Mouse (Mus musculus) brown adipose tissue, adult 24 weeks (tissue): ENCODE results near the gene Mrpl55. TPM values are rescaled to one million over a fixed set of nuclear protein-coding genes. Genes with fewer than 3 reads are reported as not detected.
"Not testable (repeated sequence)": the region's sequence is repeated elsewhere in the genome, so short reads cannot be mapped to it uniquely, and the experiment has no call there.

ENCODE experiments used
- H3K27ac ChIP-seq: fragments of 200-500 bp; replicated peaks from 2 replicates; pipeline ENCODE4 v1.5.1; 2012; ENCODE audit warnings: low read depth, mild to moderate bottlenecking, low read length
- H3K4me1 ChIP-seq: fragments of 200-500 bp; 2 replicates; pipeline ENCODE4 v1.6.1; 2012; ENCODE audit warnings: low read length, mixed read lengths; ENCODE audit not compliant: control insufficient read depth, insufficient read depth, insufficient read length
- H3K4me3 ChIP-seq: fragments of 200-500 bp; 2 replicates; pipeline ENCODE4 v1.5.1; 2012; ENCODE audit warnings: low read depth, mild to moderate bottlenecking, low read length, moderate library complexity; ENCODE audit not compliant: insufficient read depth
- polyA plus RNA-seq: library from polyadenylated mRNA; stranded (reverse); fragments of >200 nt; gene quantifications from 2 replicates; pipeline ENCODE4 v1.2.4, GENCODE M21; 2012; ENCODE audit not compliant: missing spikeins, insufficient read depth, insufficient read length

Mrpl55 gene
- polyA plus RNA-seq, 1 experiment: 118 TPM

- not testable (repeated sequence) for H3K4me1 ChIP-seq, H3K4me3 ChIP-seq
These were observed 9.3 kb downstream of the Mrpl55 start for GRCm38 (mm10) chr11:59211561-59211960.

GRCm38 (mm10) chr11:59212320-59212719, 10.0 kb downstream of the Mrpl55 start:
- not testable (repeated sequence) for H3K4me3 ChIP-seq, H3K4me1 ChIP-seq, H3K27ac ChIP-seq

More at GRCm38 (mm10) chr11:59211561-59211960, 9.3 kb downstream of the Mrpl55 start:
- not testable (repeated sequence) for H3K27ac ChIP-seq

DNA sequence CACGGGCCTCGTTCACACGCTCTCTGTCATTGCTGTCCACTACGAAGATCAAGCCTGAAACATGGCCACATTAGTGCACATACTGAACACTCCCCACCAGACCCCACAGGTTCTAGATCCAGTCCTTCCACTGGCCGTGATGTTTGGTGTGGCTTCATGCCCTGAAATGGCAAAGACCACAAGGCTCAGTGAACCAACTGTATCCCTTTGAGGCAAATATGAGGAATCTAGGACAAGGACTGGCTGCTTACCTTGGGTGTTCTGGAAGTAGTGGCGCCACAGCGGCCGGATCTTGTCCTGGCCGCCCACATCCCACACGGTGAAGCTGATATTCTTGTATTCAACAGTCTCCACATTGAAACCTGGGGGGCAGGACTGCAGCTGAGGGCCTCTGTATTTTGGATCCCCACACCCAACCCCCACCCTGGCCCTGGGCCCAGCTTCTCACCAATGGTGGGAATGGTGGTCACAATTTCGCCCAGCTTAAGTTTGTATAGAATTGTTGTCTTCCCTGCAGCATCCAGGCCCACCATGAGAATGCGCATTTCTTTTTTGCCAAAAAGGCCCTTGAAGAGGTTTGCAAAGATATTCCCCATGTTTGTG, 10.7 kb downstream of the Mrpl55 start:
- H3K4me1 ChIP-seq: peaks cover 7% of the 10 kb centered on the region; the same call in 1 of the 2 replicates
- H3K27ac ChIP-seq: no peak overlapping the region
- no peak overlapping the region for H3K4me3 ChIP-seq

DNA sequence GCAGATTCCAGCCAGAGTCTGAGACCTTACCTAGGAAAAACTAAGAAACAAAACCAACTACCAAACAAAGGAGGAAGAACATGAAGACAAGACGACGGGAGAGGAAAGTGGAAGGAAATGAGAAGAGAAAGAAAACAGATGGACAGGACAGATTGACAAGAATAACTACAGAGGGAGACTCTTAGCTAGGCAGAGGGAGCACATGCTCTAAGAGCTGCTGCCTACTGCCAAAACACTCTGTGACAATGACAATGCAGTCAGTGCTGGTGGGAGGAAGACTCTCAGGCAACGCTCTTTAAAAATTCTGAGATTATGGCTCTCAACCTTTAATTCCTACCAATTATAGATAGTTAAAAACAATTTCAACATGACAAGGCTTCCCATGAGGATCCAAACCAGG, 14.7 kb downstream of the Mrpl55 start:
- H3K4me1 ChIP-seq: peaks cover 25% of the 10 kb centered on the region
- H3K27ac ChIP-seq: no peak overlapping the region
- H3K4me3 ChIP-seq: no peak overlapping the region

DNA sequence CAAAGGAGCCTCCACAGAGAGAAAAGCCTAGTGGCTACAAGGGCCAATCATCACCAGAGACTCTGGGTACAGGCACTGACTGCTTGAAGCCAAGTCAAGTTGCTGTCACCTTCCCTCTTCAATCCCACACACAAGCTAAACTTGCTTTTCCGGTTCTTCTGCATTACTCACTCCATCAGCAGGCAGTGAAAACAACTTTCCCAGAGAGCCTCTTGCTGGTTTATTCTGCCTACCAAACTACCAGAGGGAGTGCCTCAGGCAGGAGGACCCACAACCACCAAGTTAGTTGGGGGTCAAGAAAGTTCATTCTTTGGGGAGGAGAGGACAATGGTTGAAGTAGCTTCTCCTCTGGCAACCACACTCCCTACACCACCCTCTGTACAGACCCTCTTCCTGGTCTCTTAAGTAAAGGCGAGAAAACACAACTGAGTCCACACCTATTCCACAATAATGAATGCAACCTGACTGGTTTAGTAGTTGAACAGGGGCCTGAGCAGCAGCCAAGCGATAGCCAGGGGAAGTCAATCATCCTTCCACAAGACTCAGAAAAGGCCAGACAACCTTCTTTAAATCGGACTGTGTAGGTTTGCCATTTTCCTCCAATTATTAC, 16.2 kb downstream of the Mrpl55 start:
- Histone ChIP-seq H3K27ac (no peak overlapping the region), H3K4me1 (peaks cover 37% of the 10 kb centered on the region), H3K4me3 (no peak overlapping the region)

GRCm38 (mm10) chr11:59219064-59219463, 16.8 kb downstream of the Mrpl55 start:
- Histone ChIP-seq H3K4me1 (peaks cover 40% of the 10 kb centered on the region), H3K4me3 (no peak overlapping the region), H3K27ac (no peak overlapping the region)

DNA sequence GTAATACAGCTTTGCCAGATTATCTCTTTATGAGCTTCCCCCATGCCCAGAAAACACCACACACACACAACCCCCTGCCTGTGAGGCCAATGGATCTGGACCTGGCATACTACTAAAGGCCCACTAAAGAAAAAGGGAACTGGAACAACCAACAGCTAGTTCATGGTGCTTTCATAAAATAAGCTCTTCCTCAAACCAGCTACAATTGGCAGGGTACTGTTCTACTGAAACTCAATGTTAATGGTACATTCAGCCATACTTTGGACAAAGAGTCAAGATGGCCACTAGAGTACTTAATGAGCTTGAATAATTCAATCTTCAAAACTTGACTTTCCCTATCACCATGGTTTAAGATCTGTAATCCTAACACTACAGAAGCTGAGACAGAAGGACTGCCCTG, 19.3 kb downstream of the Mrpl55 start:
- H3K4me1 ChIP-seq: peaks cover 37% of the 10 kb centered on the region
- no peak overlapping the region for H3K4me3 ChIP-seq
- H3K27ac ChIP-seq: no peak overlapping the region

DNA sequence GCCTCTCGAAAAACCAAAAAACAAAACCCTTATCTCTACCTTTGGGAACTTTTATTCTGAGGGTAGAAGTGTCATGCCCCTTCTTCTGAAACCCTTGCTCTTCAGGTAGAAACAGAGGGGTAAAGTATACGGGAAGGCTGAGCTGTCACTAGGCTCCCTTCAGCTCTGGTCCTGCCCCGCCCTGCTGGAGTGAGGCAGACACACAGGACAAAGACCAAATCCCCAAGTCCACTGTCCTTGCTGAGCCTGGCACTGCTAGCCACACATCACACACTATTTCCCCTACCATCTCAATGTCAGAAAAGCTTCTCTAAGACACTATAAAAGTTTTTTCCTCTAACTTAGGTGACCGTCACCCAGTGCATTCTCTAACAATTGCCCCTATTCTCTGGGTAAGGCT, 20.0 kb downstream of the Mrpl55 start:
- peaks cover 37% of the 10 kb centered on the region for H3K4me1 ChIP-seq
- H3K27ac ChIP-seq: no peak overlapping the region
- H3K4me3 ChIP-seq: no peak overlapping the region

GRCm38 (mm10) chr11:59224025-59224424, 21.7 kb downstream of the Mrpl55 start:
- H3K27ac ChIP-seq: no peak overlapping the region
- H3K4me1 ChIP-seq: peaks cover 34% of the 10 kb centered on the region
- no peak overlapping the region for H3K4me3 ChIP-seq

GRCm38 (mm10) chr11:59224470-59224869, 22.2 kb downstream of the Mrpl55 start:
- H3K27ac ChIP-seq: no peak overlapping the region
- no peak overlapping the region for H3K4me3 ChIP-seq
- peaks cover 32% of the 10 kb centered on the region for H3K4me1 ChIP-seq

DNA sequence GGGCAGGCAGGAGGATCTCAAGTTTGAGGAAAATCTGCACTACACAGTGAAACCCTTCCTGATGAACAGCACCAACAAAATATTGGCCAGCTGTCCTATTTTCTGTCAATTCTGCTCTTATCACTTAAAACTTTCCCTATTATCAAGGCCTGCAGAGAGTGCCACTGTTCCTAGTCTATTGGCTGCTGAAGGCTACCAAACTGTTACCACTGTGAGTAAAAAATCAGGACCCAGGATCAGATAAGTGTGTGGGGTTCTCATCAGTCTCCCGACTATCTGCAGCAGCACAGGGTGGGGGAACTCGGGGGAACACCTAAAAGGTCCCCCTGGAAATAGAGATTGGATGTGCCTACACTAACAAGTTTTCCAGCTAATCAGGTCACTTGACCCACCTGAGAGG, 22.9 kb downstream of the Mrpl55 start:
- Histone ChIP-seq H3K4me1 (peaks cover 30% of the 10 kb centered on the region), H3K4me3 (no peak overlapping the region)

DNA sequence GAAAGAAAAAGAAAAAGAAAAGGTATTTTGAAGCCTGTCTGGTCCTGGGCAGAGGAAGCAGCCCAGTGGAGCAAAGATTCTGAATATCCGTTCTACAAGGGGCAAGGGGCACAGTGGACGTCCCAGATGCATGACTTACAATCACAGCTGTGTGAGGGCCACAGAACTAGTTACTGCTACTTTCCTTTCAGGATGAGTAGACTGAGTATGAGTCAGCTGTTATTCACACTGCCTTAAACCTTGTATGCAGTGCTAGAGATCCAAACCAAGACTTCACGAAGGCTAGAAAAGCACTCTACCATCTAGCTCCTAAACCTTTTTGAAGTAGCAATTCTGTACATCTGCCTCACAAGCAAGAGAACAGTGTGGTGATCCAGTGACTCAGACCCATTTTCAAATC, 24.0 kb downstream of the Mrpl55 start:
- H3K27ac ChIP-seq: 0 out of 2 replicates have a peak overlapping the region, but pooled peaks have one; percentile 0
- H3K4me1 ChIP-seq: peaks cover 24% of the 10 kb centered on the region

More for the DNA sequence above, 22.9 kb downstream of the Mrpl55 start:
- 0 out of 2 replicates have a peak overlapping the region, but pooled peaks have one; percentile 20 for H3K27ac ChIP-seq

DNA sequence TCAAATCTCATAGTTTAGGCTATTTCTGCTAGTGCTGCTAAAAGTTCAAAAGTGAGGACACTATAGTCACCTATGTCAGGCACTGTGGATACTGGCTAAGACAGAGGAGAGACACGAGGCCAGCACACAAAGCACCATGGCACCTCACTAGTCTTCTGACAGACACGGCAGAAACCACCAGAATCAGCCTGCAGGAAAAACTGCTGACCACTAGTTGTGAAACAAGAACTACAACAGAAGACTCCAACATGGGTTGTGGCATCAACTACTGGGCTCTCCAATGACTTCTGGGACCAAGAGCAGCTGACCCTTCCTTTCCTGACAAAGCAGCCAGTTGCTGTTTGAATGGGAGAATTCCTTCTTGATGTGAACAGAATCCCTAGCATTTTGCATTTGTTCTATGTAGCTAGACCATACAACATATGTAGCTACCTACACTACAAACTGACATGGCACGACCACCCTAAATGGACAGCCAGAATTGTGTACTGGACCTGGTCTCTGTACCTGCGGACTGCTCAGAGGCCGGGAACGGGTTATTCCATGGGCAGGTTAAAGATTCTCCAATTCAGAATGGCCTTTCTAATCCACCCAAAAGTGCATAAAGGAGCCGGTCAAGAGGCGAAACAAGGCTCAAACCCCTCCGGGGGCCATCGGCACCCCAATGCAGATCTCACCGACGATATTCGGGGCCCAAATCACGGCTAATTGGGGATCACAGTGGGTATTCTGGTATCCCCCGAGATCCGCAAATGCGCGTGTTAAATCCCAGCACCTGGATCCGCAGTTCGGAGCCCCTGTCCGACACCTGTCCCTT, 24.7 kb downstream of the Mrpl55 start:
- Histone ChIP-seq H3K27ac (peak overlapping the region; percentile 98), H3K4me3 (peak overlapping the region; percentile 89), H3K4me1 (peaks cover 21% of the 10 kb centered on the region)

More for the DNA sequence above, 24.0 kb downstream of the Mrpl55 start:
- peak overlapping the region; percentile 89 for H3K4me3 ChIP-seq

- H3K27ac ChIP-seq: peak overlapping the region; percentile 98
- H3K4me1 ChIP-seq: peaks cover 16% of the 10 kb centered on the region
- H3K4me3 ChIP-seq: peak overlapping the region; percentile 89
These were observed 25.4 kb downstream of the Mrpl55 start for GRCm38 (mm10) chr11:59227604-59228121.
